Mouse (Mus musculus): ENCODE measurements around the gene Il13ra2.
"Not testable (repeated sequence)": the region's sequence is repeated elsewhere in the genome, so short reads cannot be mapped to it uniquely, and the experiment has no call there.

Il13ra2 gene

GRCm38 (mm10) chrX:147429129-147429528 lies at the start of gene Il13ra2:
TSS of gene Il13ra2 (minus strand) at chrX:147429192.
- DNase-seq (ENCODE audit: low read depth, low spot score), result no peak

GRCm38 (mm10) chrX:147453610-147454009 lies 24.6 kb upstream of the Il13ra2 start, which contains the start of gene Vmn1r239-ps:
TSS of gene Vmn1r239-ps (minus strand) at chrX:147453710.
- not testable (repeated sequence) for DNase-seq (ENCODE audit: low read depth, low spot score)

- DNase-seq (ENCODE audit: low read depth, low spot score), result no peak
These were observed 14.4 kb upstream of the Il13ra2 start for GRCm38 (mm10) chrX:147443386-147443785.

GRCm38 (mm10) chrX:147435400-147435799 lies 6.4 kb upstream of the Il13ra2 start:
- no peak for DNase-seq (ENCODE audit: low read depth, low spot score)

- DNase-seq (ENCODE audit: low read depth, low spot score), result no peak
These were observed 761 bp upstream of the Il13ra2 start for GRCm38 (mm10) chrX:147429753-147430152.

GRCm38 (mm10) chrX:147393446-147393845 lies 35.5 kb downstream of the Il13ra2 start:
- no peak for DNase-seq (ENCODE audit: low read depth, low spot score)

- DNase-seq (ENCODE audit: low read depth, low spot score), result no peak
These were observed 79.8 kb downstream of the Il13ra2 start for GRCm38 (mm10) chrX:147349167-147349566.
